Comparison of ENCODE assay signal across 10 mouse cellular contexts in genomic region chr4:141353868-141354267, GRCm38 (mm10). TPM values are rescaled to one million over a fixed set of nuclear protein-coding genes. Genes with fewer than 3 reads are reported as not detected.
A peak's percentile ranks its signal among the peaks of the same experiment; 100 is the strongest.
DNase-seq lines count a peak whose midpoint lies in the region; ATAC-seq and TF ChIP-seq lines count a peak whose summit lies in the region.
"Had no signal": no experiment of that assay in that cellular context is flagged by ENCODE, and none has a peak within 500 bp of the region (broad histone marks: within the 10 kb centered on the region; RNA-seq: fewer than 3 reads in every experiment).

No protein-coding gene starts in this region.

- no peaks in the 10 kb centered on the region for H3K27me3 ChIP-seq in lung, embryonic 15.5 days
- H3K27me3 ChIP-seq in thymus, adult 2 months (ENCODE audit: control insufficient read depth, insufficient read depth, low read length), result no peaks in the 10 kb centered on the region

- intact Hi-C loops in heart, postnatal 25 days (cut with DNase I), result loop anchor here (5.0 kb wide), 1 partner anchor 67 kb away; no protein-coding TSS in a partner anchor

- no peak overlapping the region for H3K9ac ChIP-seq in lung, embryonic 15.5 days

- no peaks in the 10 kb centered on the region for H3K36me3 ChIP-seq in lung, embryonic 15.5 days
- H3K36me3 ChIP-seq in thymus, adult 2 months (ENCODE audit: control insufficient read depth, insufficient read depth, low read length), result no peaks in the 10 kb centered on the region

- peaks cover 12% of the 10 kb centered on the region for H3K4me1 ChIP-seq in lung, embryonic 15.5 days
- no peaks in the 10 kb centered on the region for H3K4me1 ChIP-seq in thymus, adult 2 months (replicated peaks; ENCODE audit: control insufficient read depth, insufficient read depth, low read length)

- ATAC-seq in lung, embryonic 15.5 days (ENCODE audit: borderline replicate concordance, extremely low read depth, low FRiP score, low TSS enrichment), result peak; percentile 58
- ATAC-seq: hindbrain, postnatal 0 days had no signal

- no peak for TF ChIP-seq POLR2A in thymus, adult 2 months (IDR thresholded peaks at IDR 0.05; ENCODE audit: control insufficient read depth, extremely low read depth, insufficient read depth, low read length, poor library complexity)

- peak; percentile 78 for DNase-seq in adrenal gland, postnatal 10 days
- no peak for DNase-seq in adrenal gland, adult 18-20 months (ENCODE audit: low spot score in 2 of 2)
- DNase-seq in 3134 (ENCODE audit: extremely low read depth, insufficient read length, low spot score), result peak; percentile 63
- peak; percentile 52 for DNase-seq in heart, postnatal 25 days (ENCODE audit: low spot score)
- no peak for DNase-seq in cerebellum, adult 18-20 months
- no peak for DNase-seq in layer of hippocampus, adult 9-11 months
- DNase-seq in thymus, adult 2 months, result no peak
- DNase-seq: midbrain, embryonic 14.5 days had no signal

- H3K4me3 ChIP-seq in lung, embryonic 15.5 days, result no peak overlapping the region
- no peak overlapping the region for H3K4me3 ChIP-seq in thymus, adult 2 months (ENCODE audit: control insufficient read depth, insufficient read depth, low read length)

- TF ChIP-seq CTCF in thymus, adult 2 months (IDR thresholded peaks at IDR 0.05; ENCODE audit: borderline replicate concordance, control insufficient read depth, extremely low read depth, insufficient read depth, low read length, poor library complexity), result no peak

- peak overlapping the region; percentile 75 for H3K27ac ChIP-seq in lung, embryonic 15.5 days
- no peak overlapping the region for H3K27ac ChIP-seq in thymus, adult 2 months (ENCODE audit: control insufficient read depth, insufficient read depth, low read length)
- H3K27ac ChIP-seq: hindbrain, postnatal 0 days had no signal

- H3K9me3 ChIP-seq in lung, embryonic 15.5 days, result no peaks in the 10 kb centered on the region

- H3K4me2 ChIP-seq in lung, embryonic 15.5 days, result no peak overlapping the region

- 43% methylated on average over 8 of the region's 8 CpGs for WGBS in lung, embryonic 15.5 days
- 57% methylated on average over 8 of the region's 8 CpGs for WGBS in thymus, adult 2 months

RNA-seq across cellular contexts. Expression of gene Fam131c, which starts 14.2 kb away (rescaled TPM):
- total RNA-seq in adrenal gland, postnatal 10 days (2021), result 10 to 100 TPM; 15.4 to 25.8 TPM
- 1 to 10 TPM; 1.3 to 2.4 TPM for total RNA-seq in adrenal gland, adult 18-20 months (2021)
- total RNA-seq in heart, postnatal 25 days (2021), result under 1 TPM; 0.42 to 0.73 TPM
- 3.1 and 3.6 TPM in 2 replicates for polyA plus RNA-seq in lung, embryonic 15.5 days (2015; fragmentation: Nextera tagmentation; extraction: Ambion mirVana)
- 0.17 and 0.40 TPM in 2 replicates for polyA plus RNA-seq in thymus, adult 2 months (2012; rRNA removed)

RNA-seq across cellular contexts. Expression of gene Clcnka, which starts 44.7 kb away (rescaled TPM):
- not detected for total RNA-seq in adrenal gland, postnatal 10 days (2021)
- not detected for total RNA-seq in adrenal gland, adult 18-20 months (2021)
- total RNA-seq in heart, postnatal 25 days (2021), result not detected
- polyA plus RNA-seq in lung, embryonic 15.5 days (2015; fragmentation: Nextera tagmentation; extraction: Ambion mirVana), result 0.19 and 0.54 TPM in 2 replicates
- polyA plus RNA-seq in thymus, adult 2 months (2012; rRNA removed), result 0.35 and 0.46 TPM in 2 replicates

RNA-seq across cellular contexts. Expression of gene Epha2, which starts 52.8 kb away (rescaled TPM):
- total RNA-seq in adrenal gland, postnatal 10 days (2021), result 10 to 100 TPM; 13.4 to 18.1 TPM
- 10 to 100 TPM; 12.0 to 18.1 TPM for total RNA-seq in adrenal gland, adult 18-20 months (2021)
- total RNA-seq in heart, postnatal 25 days (2021), result 1 to 10 TPM; 6.8 to 7.7 TPM
- 10.8 and 11.0 TPM in 2 replicates for polyA plus RNA-seq in lung, embryonic 15.5 days (2015; fragmentation: Nextera tagmentation; extraction: Ambion mirVana)
- polyA plus RNA-seq in thymus, adult 2 months (2012; rRNA removed), result 3.6 and 3.9 TPM in 2 replicates

Comparison
In these comparisons a context has a peak if more than half of its experiments do, and no peak if none do; other contexts are left out.
1. DNase-seq: peak in adrenal gland, postnatal 10 days (single experiment), 3134 (single experiment) and heart, postnatal 25 days (single experiment); none in adrenal gland, adult 18-20 months (0 of 2), cerebellum, adult 18-20 months (0 of 2), layer of hippocampus, adult 9-11 months (single experiment) and thymus, adult 2 months (single experiment).
2. RNA of gene Fam131c, which starts 14.2 kb away (total RNA-seq): 15.4 to 25.8 TPM in adrenal gland, postnatal 10 days; 1.3 to 2.4 TPM in adrenal gland, adult 18-20 months and 0.42 to 0.73 TPM in heart, postnatal 25 days; every median in the first group is over 4 times any median in the second.